27 mouse cellular contexts compared by ENCODE assay signal in the genomic region with DNA sequence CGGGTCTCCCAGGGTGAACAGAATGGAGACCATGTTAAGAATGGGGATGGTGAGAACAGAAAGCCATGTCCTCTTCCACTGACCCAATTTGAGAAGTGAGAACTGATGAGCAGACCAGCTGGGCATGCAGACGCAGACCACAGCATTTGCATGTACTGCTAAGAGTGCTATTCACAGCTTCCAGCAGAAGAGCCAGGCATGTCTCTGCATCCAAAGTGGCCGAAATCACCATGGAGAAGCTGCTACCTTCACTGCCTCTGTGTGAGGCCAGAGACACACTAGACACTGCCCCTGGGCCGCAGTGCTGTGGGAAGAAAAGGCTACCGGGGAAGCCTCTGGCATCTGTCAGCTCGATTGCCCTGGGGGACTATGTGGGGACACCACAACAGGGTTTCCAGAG.
DNase-seq lines count a peak whose midpoint lies in the region; ATAC-seq and TF ChIP-seq lines count a peak whose summit lies in the region.
"Had no signal": no experiment of that assay in that cellular context is flagged by ENCODE, and none has a peak within 500 bp of the region (broad histone marks: within the 10 kb centered on the region; RNA-seq: fewer than 3 reads in every experiment).

No protein-coding gene starts in this region.

- H3K27me3 ChIP-seq in forebrain, postnatal 0 days (ENCODE audit: insufficient read depth, low read length): no peaks in the 10 kb centered on the region
- H3K27me3 ChIP-seq in forebrain, embryonic 14.5 days (replicated peaks; ENCODE audit: control insufficient read depth, insufficient read depth, low read length): no peaks in the 10 kb centered on the region
- no peaks in the 10 kb centered on the region for H3K27me3 ChIP-seq in hindbrain, embryonic 16.5 days (replicated peaks; ENCODE audit: control insufficient read depth, insufficient read depth, low read length)
- H3K27me3 ChIP-seq in hindbrain, embryonic 13.5 days: no peaks in the 10 kb centered on the region
- no peaks in the 10 kb centered on the region for H3K27me3 ChIP-seq in midbrain, postnatal 0 days (ENCODE audit: insufficient read depth, low read length)
- H3K27me3 ChIP-seq in midbrain, embryonic 10.5 days (ENCODE audit: low read depth, poor library complexity, severe bottlenecking): no peaks in the 10 kb centered on the region
- H3K27me3 ChIP-seq: embryonic facial prominence, embryonic 12.5 days; embryonic facial prominence, embryonic 15.5 days; forebrain, embryonic 15.5 days; heart, embryonic 12.5 days; heart, embryonic 15.5 days; hindbrain, embryonic 15.5 days had no signal

- H3K27ac ChIP-seq in forebrain, postnatal 0 days (ENCODE audit: low read depth, low read length): no peak overlapping the region
- no peak overlapping the region for H3K27ac ChIP-seq in forebrain, embryonic 14.5 days (ENCODE audit: low read depth, low read length)
- no peak overlapping the region for H3K27ac ChIP-seq in hindbrain, embryonic 16.5 days (ENCODE audit: low read depth, low read length)
- H3K27ac ChIP-seq in hindbrain, embryonic 13.5 days: no peak overlapping the region
- H3K27ac ChIP-seq in midbrain, postnatal 0 days (ENCODE audit: low read depth, low read length): no peak overlapping the region
- H3K27ac ChIP-seq in midbrain, embryonic 10.5 days (replicated peaks): no peak overlapping the region
- H3K27ac ChIP-seq: embryonic facial prominence, embryonic 12.5 days; embryonic facial prominence, embryonic 15.5 days; forebrain, embryonic 15.5 days; heart, embryonic 15.5 days; hindbrain, embryonic 15.5 days had no signal

- peak; percentile 55 for ATAC-seq in forebrain, postnatal 0 days
- ATAC-seq in forebrain, embryonic 14.5 days: no peak
- ATAC-seq in hindbrain, embryonic 16.5 days: peak; percentile 69
- no peak for ATAC-seq in hindbrain, embryonic 13.5 days (ENCODE audit: low FRiP score)
- ATAC-seq in midbrain, postnatal 0 days (ENCODE audit: low FRiP score): no peak; the same call in 1 of the 2 replicates
- ATAC-seq: activated CD4-positive, CD25-positive, alpha-beta regulatory T cell, adult 4 months; forebrain, embryonic 15.5 days; inflammation-experienced regulatory T-cells, adult 6 months; intestine, embryonic 16.5 days had no signal

- DNase-seq in forebrain, postnatal 0 days: no peak
- no peak for DNase-seq in forebrain, embryonic 14.5 days (ENCODE audit: low spot score)
- peak; percentile 48 for DNase-seq in midbrain, postnatal 0 days (ENCODE audit: low spot score)
- DNase-seq in midbrain, embryonic 10.5 days (ENCODE audit: low spot score): no peak
- DNase-seq in right cerebral cortex, postnatal 10 days (ENCODE audit: low spot score in 2 of 2): peak; percentile 46 to 63
- DNase-seq in right cerebral cortex, postnatal 25 days: no peak
- DNase-seq: adrenal gland, postnatal 10 days; adrenal gland, postnatal 36 days; cerebellum, adult 11 months; cerebellum, adult 2 months; cerebellum, adult 9-11 months; cerebellum, postnatal 25 days; gastrocnemius, postnatal 25 days; heart, adult 18-20 months; heart, postnatal 10 days; heart, postnatal 36 days had no signal

- no peaks in the 10 kb centered on the region for H3K36me3 ChIP-seq in forebrain, postnatal 0 days (ENCODE audit: insufficient read depth)
- H3K36me3 ChIP-seq in forebrain, embryonic 14.5 days (ENCODE audit: control insufficient read depth, insufficient read depth, low read length): no peaks in the 10 kb centered on the region
- H3K36me3 ChIP-seq in hindbrain, embryonic 16.5 days (ENCODE audit: control insufficient read depth, insufficient read depth, low read length): no peaks in the 10 kb centered on the region
- H3K36me3 ChIP-seq in hindbrain, embryonic 13.5 days: no peaks in the 10 kb centered on the region
- H3K36me3 ChIP-seq in midbrain, postnatal 0 days (ENCODE audit: insufficient read depth, low read length): no peaks in the 10 kb centered on the region
- no peaks in the 10 kb centered on the region for H3K36me3 ChIP-seq in midbrain, embryonic 10.5 days
- H3K36me3 ChIP-seq: embryonic facial prominence, embryonic 12.5 days; embryonic facial prominence, embryonic 15.5 days; forebrain, embryonic 15.5 days; heart, embryonic 12.5 days; heart, embryonic 15.5 days; hindbrain, embryonic 15.5 days had no signal

- H3K9me3 ChIP-seq in forebrain, postnatal 0 days (ENCODE audit: low read length): no peaks in the 10 kb centered on the region
- H3K9me3 ChIP-seq in forebrain, embryonic 14.5 days (replicated peaks; ENCODE audit: control insufficient read depth, low read length): no peaks in the 10 kb centered on the region
- no peaks in the 10 kb centered on the region for H3K9me3 ChIP-seq in hindbrain, embryonic 16.5 days (ENCODE audit: control insufficient read depth, low read length)
- H3K9me3 ChIP-seq in hindbrain, embryonic 13.5 days: no peaks in the 10 kb centered on the region
- no peaks in the 10 kb centered on the region for H3K9me3 ChIP-seq in midbrain, postnatal 0 days (ENCODE audit: low read length)
- no peaks in the 10 kb centered on the region for H3K9me3 ChIP-seq in midbrain, embryonic 10.5 days (replicated peaks)
- H3K9me3 ChIP-seq: embryonic facial prominence, embryonic 12.5 days; embryonic facial prominence, embryonic 15.5 days; forebrain, embryonic 15.5 days; heart, embryonic 12.5 days; heart, embryonic 15.5 days; hindbrain, embryonic 15.5 days had no signal

- H3K4me3 ChIP-seq in forebrain, postnatal 0 days (ENCODE audit: low read depth, low read length): no peak overlapping the region
- no peak overlapping the region for H3K4me3 ChIP-seq in forebrain, embryonic 14.5 days (ENCODE audit: low read depth, low read length)
- H3K4me3 ChIP-seq in hindbrain, embryonic 16.5 days (ENCODE audit: low read length): no peak overlapping the region
- no peak overlapping the region for H3K4me3 ChIP-seq in hindbrain, embryonic 13.5 days
- no peak overlapping the region for H3K4me3 ChIP-seq in midbrain, postnatal 0 days (ENCODE audit: low read depth, low read length)
- no peak overlapping the region for H3K4me3 ChIP-seq in midbrain, embryonic 10.5 days
- H3K4me3 ChIP-seq: embryonic facial prominence, embryonic 12.5 days; embryonic facial prominence, embryonic 15.5 days; forebrain, embryonic 15.5 days; heart, embryonic 12.5 days; heart, embryonic 15.5 days; hindbrain, embryonic 15.5 days had no signal

- no peaks in the 10 kb centered on the region for H3K4me1 ChIP-seq in forebrain, postnatal 0 days (ENCODE audit: insufficient read depth)
- H3K4me1 ChIP-seq in forebrain, embryonic 14.5 days (ENCODE audit: control insufficient read depth, insufficient read depth, low read length): no peaks in the 10 kb centered on the region
- no peaks in the 10 kb centered on the region for H3K4me1 ChIP-seq in hindbrain, embryonic 16.5 days (ENCODE audit: control insufficient read depth, insufficient read depth, low read depth, low read length)
- H3K4me1 ChIP-seq in hindbrain, embryonic 13.5 days (replicated peaks): no peaks in the 10 kb centered on the region
- H3K4me1 ChIP-seq in midbrain, postnatal 0 days (ENCODE audit: insufficient read depth, low read length): no peaks in the 10 kb centered on the region
- no peaks in the 10 kb centered on the region for H3K4me1 ChIP-seq in midbrain, embryonic 10.5 days
- H3K4me1 ChIP-seq: embryonic facial prominence, embryonic 12.5 days; embryonic facial prominence, embryonic 15.5 days; forebrain, embryonic 15.5 days; heart, embryonic 12.5 days; heart, embryonic 15.5 days; hindbrain, embryonic 15.5 days had no signal

- no peak overlapping the region for H3K9ac ChIP-seq in forebrain, postnatal 0 days
- no peak overlapping the region for H3K9ac ChIP-seq in forebrain, embryonic 14.5 days (ENCODE audit: low read length)
- H3K9ac ChIP-seq in hindbrain, embryonic 16.5 days (ENCODE audit: low read depth, low read length): no peak overlapping the region
- no peak overlapping the region for H3K9ac ChIP-seq in hindbrain, embryonic 13.5 days
- no peak overlapping the region for H3K9ac ChIP-seq in midbrain, postnatal 0 days (replicated peaks; ENCODE audit: low read length, poor library complexity, severe bottlenecking)
- H3K9ac ChIP-seq: embryonic facial prominence, embryonic 12.5 days; embryonic facial prominence, embryonic 15.5 days; forebrain, embryonic 15.5 days; heart, embryonic 12.5 days; heart, embryonic 15.5 days; hindbrain, embryonic 15.5 days had no signal

- TF ChIP-seq CTCF in forebrain, postnatal 0 days (IDR thresholded peaks at IDR 0.05; ENCODE audit: low read depth): no peak
- no peak for TF ChIP-seq CTCF in midbrain, postnatal 0 days (IDR thresholded peaks at IDR 0.05)

- H3K4me2 ChIP-seq in forebrain, postnatal 0 days (ENCODE audit: low read depth): no peak overlapping the region
- no peak overlapping the region for H3K4me2 ChIP-seq in forebrain, embryonic 14.5 days (ENCODE audit: low read length)
- H3K4me2 ChIP-seq in hindbrain, embryonic 16.5 days (ENCODE audit: low read length): no peak overlapping the region
- no peak overlapping the region for H3K4me2 ChIP-seq in hindbrain, embryonic 13.5 days
- no peak overlapping the region for H3K4me2 ChIP-seq in midbrain, postnatal 0 days (ENCODE audit: low read depth, low read length, poor library complexity, severe bottlenecking)
- H3K4me2 ChIP-seq: embryonic facial prominence, embryonic 12.5 days; embryonic facial prominence, embryonic 15.5 days; forebrain, embryonic 15.5 days; heart, embryonic 12.5 days; heart, embryonic 15.5 days; hindbrain, embryonic 15.5 days had no signal

- WGBS in forebrain, postnatal 0 days: 82% methylated on average over 6 of the region's 6 CpGs
- WGBS in forebrain, embryonic 14.5 days: 86% methylated on average over 6 of the region's 6 CpGs
- 65% methylated on average over 6 of the region's 6 CpGs for WGBS in hindbrain, embryonic 16.5 days
- 72% methylated on average over 6 of the region's 6 CpGs for WGBS in hindbrain, embryonic 13.5 days
- WGBS in midbrain, postnatal 0 days: 77% methylated on average over 6 of the region's 6 CpGs
- WGBS in midbrain, embryonic 10.5 days: 90% methylated on average over 6 of the region's 6 CpGs

Comparison
In these comparisons a context has a peak if more than half of its experiments do, and no peak if none do; other contexts are left out.
1. ATAC-seq: peak in forebrain, postnatal 0 days (single experiment) and hindbrain, embryonic 16.5 days (single experiment); none in forebrain, embryonic 14.5 days (single experiment), hindbrain, embryonic 13.5 days (single experiment) and midbrain, postnatal 0 days (single experiment).
2. DNase-seq: peak in midbrain, postnatal 0 days (single experiment) and right cerebral cortex, postnatal 10 days (2 of 2); none in forebrain, postnatal 0 days (single experiment), forebrain, embryonic 14.5 days (single experiment), midbrain, embryonic 10.5 days (single experiment) and right cerebral cortex, postnatal 25 days (single experiment).